Mouse (Mus musculus): ENCODE data around the gene Cd40.

The Cd40 gene

DNA sequence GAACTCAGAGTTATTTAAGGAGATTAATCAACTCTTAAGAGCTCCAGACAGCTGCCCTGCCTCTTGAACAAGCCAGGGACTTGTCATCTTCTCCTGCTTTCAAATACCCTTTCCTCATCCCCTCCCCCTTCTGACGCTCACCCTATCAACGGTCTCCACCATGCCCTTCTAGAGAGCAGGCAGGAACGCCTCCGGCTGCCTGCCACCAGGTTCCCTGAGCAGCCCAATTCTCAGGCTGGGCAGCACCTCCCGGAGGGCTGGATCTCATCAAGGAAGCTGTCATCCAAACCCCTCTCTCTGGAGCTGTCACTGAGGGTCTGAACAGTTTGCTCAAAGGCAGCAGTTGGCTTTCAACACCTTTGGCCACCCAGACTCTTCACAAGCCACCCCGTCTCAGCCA lies 45.3 kb downstream of the Cd40 start:
- no peak for DNase-seq (ENCODE audit: low spot score)

DNA sequence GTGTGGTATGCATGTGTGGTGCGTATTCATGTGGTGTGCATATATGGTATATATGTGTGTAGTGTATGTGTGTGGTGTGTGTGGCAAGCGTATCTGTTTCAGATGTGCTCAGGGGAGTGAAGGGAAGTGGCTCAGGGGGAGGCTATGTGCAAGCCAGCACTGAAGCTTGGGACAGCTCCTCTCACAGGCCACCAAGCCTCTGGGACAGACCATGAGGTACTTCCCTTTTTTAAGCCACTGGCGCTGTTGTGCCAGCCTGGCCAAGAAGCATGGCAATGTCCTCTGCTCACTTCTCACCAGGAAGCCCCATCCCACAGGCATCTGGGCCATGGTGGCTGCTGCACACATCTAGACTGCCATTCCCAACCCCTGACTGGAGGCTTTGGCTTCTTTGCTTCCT lies 47.5 kb downstream of the Cd40 start:
- DNase-seq (ENCODE audit: low spot score): no peak

DNA sequence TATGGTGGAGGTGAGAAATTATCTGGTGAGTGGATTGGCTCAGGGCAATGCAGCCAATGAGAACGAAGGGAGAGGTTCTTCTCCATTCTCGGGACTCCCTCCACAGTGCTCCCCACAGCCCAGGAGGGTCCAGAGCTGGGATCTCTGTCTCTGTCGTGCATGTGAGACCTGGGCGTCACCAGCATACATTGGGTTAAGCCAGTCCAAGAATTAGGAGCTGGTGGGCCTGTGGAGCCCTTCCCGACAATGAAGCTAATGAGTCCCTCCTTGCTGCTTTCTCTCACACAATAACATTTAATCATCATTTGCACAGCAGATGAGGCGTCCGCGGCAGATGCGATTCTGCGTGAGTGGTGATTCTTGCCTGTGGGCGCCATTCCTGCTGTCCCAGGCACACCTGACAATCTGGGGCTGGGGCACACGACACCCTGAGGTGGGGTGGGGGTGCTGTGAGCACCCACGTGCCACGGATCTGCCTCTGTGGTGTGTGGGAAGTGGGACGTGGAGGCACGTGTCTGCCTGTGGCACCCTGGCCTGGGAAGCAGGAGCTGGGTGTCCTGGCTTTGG lies 50.2 kb downstream of the Cd40 start:
- no peak for DNase-seq (ENCODE audit: low spot score)

DNA sequence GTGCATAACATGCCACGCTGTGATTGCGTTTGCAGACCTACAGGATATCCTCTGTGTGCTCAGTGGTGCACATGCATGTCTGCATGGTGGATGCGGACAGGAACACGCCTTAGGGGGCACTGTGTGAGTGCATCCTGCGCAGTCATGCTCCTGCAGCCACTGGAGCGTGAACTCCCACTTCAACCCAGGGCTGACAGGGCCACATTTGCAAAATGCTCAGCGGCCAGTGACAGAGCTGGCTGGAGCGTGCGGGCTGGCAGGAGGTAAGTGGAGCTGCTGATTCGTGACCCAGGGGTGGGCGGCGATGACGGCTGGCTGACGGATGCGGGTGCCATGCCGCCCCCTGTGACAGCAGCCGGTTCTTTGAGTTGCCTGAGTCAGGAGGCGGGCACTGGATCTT lies 51.2 kb downstream of the Cd40 start:
- DNase-seq (ENCODE audit: low spot score): no peak

DNA sequence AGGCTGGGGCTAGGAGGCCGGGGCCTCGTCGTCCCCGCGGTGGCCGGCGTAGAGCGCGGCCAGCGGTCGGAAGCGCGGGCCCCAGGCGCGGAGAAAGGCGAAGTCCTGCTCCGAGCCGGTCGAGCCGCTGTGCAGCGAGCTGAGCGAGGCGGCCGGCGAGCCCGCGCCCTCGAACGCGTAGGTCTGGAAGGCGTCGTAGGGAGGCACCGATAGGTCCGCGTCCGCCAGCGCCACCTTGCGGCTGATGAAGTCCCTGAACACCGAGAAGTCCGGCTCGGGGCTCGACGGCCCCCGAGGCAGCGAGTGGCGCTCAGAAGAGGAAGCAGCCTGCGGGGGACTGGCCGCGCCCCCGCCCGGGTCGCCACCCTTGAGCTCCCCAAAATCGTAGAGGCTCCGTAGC lies 56.7 kb downstream of the Cd40 start:
- peak; percentile 54 for DNase-seq (ENCODE audit: low spot score)

DNA sequence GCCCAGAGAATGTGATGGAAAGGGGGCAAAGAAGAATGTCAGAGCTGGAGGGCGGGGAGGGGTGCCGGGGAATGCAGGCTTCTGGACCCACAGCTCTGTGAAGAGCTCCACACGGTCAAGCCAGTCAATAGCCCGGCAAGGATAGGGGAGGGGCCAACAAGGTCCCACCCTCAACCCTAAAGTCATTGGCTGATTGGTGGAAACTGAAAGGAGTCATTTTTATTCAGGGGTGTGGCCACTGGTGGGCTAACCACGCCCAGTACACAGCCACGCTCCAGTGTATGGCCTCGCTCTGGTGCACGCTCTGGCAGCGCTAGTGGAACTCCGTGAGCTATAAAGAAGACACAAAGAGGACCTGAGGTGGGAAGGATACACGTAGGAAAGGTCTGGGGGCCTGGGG lies 58.3 kb downstream of the Cd40 start:
- no peak for DNase-seq (ENCODE audit: low spot score)

DNA sequence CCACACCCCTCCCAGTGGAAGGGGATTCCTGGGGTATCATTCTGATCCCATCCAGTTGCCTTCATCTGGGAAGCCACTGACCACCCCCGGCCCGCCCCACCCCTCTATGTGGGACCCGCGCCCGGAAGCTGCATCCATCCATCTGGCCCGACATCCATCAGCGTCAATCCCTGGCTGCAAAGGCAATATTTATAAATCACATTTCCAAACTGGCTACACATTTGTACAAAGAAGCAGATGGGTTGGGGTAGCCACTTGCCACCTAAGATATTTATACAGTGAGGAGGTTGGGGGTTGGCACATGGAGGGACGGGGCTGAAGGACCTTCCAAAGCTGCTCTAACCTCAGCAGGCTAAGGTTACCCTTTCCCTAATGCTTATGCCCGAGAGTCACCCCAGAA lies 65.3 kb downstream of the Cd40 start:
- no peak for DNase-seq (ENCODE audit: low spot score)

DNA sequence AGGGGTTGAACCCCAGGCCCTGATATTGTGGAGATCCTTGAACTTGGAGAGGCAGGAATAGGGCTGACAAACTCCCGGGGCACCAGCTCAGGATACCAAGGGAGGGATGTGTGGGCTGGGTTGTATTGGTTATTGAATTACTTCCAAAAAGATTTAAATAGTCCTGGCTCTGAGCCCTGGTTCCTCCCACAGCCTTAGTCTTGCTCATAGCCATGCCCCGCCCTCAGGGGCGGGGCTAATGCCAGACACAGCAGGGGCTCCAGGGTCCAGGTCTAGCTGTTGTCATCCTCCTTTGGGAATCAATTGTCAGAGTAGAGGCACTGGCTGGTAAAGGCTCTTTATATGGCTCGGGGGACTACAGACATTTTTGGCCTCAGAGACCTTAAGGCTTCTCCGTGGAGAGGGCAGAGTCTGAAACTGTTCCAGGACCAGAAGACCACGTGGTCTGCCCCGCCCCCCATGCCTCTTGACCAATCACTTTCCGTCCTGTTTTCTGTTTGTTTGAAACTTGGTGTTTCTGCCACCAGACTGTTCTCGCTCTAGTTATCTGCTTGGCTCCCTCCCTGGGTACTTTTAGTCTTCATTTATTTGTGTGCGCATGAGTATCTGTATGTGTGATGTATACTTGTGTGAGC lies 65.9 kb downstream of the Cd40 start:
- DNase-seq (ENCODE audit: low spot score): no peak

Measured in spleen, adult 12 weeks (tissue).